Mouse (Mus musculus): ENCODE results near the gene Pycard. TPM values are rescaled to one million over a fixed set of nuclear protein-coding genes. Genes with fewer than 3 reads are reported as not detected.
A peak's percentile ranks its signal among the peaks of the same experiment; 100 is the strongest.
"Not testable (repeated sequence)": the region's sequence is repeated elsewhere in the genome, so short reads cannot be mapped to it uniquely, and the experiment has no call there.

Pycard gene
- 10 to 100 TPM; 10.3 to 10.9 TPM for total RNA-seq (2021)

- peak; percentile 36 for DNase-seq (ENCODE audit: low spot score)
- intact Hi-C loops (cut with DNase I), result no loop called here
Observed at GRCm38 (mm10) chr7:127993341-127993977, at the start of gene Pycard. Gene Pycard, minus strand, starts transcription at chr7:127993867.

- DNase-seq (ENCODE audit: low spot score); intact Hi-C loops (cut with DNase I): not testable (repeated sequence)
Observed at GRCm38 (mm10) chr7:128042161-128042820, 48.6 kb upstream of the Pycard start.

GRCm38 (mm10) chr7:128033616-128034015 is 39.9 kb upstream of the Pycard start:
- no peak for DNase-seq (ENCODE audit: low spot score)
- intact Hi-C loops (cut with DNase I), result no loop called here

GRCm38 (mm10) chr7:128032989-128033293 is 39.3 kb upstream of the Pycard start:
- intact Hi-C loops (cut with DNase I), result no loop called here
- no peak for DNase-seq (ENCODE audit: low spot score)

DNA sequence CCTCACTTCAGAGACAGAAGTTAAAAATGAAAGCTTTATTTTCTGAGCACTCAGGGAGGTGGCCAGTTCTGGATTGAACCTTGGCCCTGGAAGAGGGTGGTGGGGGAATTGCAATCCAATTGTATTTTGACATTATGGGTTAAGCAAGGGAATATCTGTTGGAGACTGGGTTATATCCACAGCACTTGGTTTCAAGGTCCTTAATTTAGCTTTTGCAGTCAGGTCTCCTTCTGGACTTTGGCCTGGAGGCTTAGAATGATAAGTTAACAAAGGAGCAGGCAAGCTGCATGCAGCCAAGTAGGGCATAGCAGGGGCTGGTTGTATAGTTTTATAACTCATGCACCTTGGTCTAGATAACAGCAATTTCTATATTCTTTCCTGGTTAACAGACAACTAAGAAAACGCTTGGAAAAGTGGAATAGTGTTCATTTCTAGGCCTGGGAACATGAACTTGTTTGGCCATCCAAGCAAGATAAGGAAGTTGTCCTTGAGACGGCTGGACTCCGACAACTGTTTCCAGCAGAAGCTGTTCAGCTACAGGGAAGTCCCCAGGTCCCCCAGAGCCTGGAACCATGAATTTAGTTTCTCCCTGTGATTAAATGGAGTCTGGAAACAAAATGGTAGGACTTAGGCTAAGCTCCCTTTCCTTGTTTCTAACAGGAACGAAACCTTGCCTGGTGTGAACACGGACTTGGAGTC is 38.8 kb upstream of the Pycard start:
- DNase-seq (ENCODE audit: low spot score), result no peak
- intact Hi-C loops (cut with DNase I), result no loop called here

DNA sequence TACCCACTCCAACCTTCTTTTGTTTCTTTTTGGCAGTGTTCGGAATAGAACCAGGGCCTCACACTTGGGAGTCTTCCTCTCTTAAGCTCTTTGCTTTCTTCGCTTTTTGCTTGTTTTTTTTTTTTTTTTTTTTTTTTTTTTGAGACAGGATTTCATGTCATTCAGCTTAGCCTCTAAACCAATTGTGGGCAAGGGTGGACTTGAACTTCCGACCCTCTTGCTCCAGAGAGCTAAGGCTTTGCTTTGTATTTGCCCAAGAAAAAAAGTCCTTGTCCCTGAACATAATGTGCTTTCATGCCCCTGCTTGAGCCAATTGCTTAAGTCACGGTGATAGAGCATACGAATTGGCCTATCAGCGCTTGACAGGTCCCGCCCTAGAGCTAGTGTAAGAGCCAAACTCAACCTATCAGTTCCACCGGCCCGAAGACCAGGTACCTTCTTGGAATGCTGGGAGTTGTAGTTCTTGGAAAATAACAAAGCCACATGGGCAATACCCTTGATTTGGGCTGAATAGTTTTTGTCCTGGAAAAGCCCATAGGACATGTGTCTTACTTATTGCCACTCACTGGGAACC is 37.8 kb upstream of the Pycard start:
- intact Hi-C loops (cut with DNase I), result no loop called here
- no peak for DNase-seq (ENCODE audit: low spot score)

GRCm38 (mm10) chr7:128025381-128025780 is 31.7 kb upstream of the Pycard start:
- intact Hi-C loops (cut with DNase I), result no loop called here
- no peak for DNase-seq (ENCODE audit: low spot score)

DNA sequence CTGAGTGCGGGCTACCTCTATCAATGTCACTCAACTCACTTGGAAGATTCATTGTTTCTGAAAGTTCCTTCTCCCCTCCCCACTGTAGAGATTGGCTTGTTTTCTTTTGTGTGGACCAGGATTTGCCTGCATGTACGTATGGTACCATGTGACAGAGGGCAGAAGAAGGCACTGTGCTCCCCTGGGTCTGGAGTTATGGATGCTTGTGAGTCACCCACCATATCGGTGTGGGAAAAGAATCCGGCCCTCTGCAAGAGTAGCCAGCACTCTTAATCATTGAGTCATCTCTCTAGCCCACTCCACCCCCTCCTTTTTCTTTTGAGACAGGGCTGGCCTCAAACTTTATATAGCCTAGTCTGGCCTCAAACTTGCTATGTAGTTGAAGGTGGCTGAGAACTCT is 31.3 kb upstream of the Pycard start:
- intact Hi-C loops (cut with DNase I), result no loop called here
- no peak for DNase-seq (ENCODE audit: low spot score)

DNA sequence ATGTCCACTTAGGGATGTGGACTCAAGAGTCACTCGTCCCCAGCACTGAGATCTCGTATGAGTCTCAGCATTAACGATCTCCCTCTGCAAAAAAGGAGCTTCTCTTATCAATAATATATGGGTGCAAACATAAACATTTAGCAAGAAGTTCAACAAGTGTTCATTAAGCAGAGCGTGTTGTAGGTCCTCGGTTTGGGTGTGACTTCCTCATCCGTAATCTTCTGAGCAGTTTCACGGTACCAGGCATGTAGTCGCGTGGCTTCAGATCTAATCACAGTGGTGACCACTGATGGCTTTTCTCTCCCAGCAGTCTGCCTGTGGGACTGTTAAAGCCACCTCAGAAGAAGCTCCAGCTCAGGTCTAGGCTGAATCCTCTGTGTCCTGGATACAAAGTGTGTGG is 30.7 kb upstream of the Pycard start:
- intact Hi-C loops (cut with DNase I), result no loop called here
- no peak for DNase-seq (ENCODE audit: low spot score)

- intact Hi-C loops (cut with DNase I), result no loop called here
- DNase-seq (ENCODE audit: low spot score), result no peak
Observed at GRCm38 (mm10) chr7:128023565-128023964, 29.9 kb upstream of the Pycard start.

- no peak for DNase-seq (ENCODE audit: low spot score)
- intact Hi-C loops (cut with DNase I), result no loop called here
Observed at GRCm38 (mm10) chr7:128022974-128023373, 29.3 kb upstream of the Pycard start.

- no peak for DNase-seq (ENCODE audit: low spot score)
- intact Hi-C loops (cut with DNase I), result no loop called here
Observed at GRCm38 (mm10) chr7:128019187-128019586, 25.5 kb upstream of the Pycard start.

GRCm38 (mm10) chr7:128018275-128018674 is 24.6 kb upstream of the Pycard start:
- intact Hi-C loops (cut with DNase I), result no loop called here
- DNase-seq (ENCODE audit: low spot score), result no peak

DNA sequence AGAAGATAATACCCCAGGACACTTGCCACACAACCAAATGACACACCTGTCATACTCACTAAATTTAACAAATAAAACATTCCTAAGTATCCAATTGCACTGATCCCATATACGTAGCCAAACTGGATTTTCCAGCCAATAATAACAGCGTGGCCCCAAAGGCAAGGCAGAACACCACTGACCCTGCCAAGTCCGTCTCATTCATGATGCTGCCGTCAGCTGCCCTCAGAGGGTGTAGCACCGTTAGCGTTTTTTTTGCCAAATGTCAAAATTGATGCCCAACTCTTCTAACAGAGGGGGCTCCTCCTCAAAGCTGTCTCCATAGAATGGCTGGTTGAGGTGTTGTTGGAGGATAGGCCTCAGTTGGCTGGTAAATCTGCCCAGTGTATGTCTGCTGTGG is 23.0 kb upstream of the Pycard start:
- intact Hi-C loops (cut with DNase I), result no loop called here
- no peak for DNase-seq (ENCODE audit: low spot score)

DNA sequence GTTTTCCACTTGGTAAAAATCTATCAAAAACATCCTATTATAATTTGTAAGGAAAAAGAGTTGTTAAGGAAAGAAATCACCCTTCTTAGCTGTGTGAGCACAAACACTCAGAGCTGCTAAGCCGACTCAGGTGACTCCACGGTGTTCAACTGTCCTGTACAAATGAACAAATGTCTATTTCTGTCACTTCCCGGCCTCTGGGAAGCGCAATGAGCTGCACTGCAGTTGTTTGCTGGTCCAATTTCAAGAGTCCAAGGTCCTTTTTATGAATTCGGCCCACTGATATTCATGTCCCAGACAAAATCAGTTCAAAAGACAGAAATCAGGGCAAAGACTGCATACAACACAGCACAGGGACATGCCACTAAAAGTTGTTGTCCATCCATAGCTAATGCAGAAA is 22.5 kb upstream of the Pycard start:
- intact Hi-C loops (cut with DNase I); DNase-seq (ENCODE audit: low spot score): not testable (repeated sequence)

DNA sequence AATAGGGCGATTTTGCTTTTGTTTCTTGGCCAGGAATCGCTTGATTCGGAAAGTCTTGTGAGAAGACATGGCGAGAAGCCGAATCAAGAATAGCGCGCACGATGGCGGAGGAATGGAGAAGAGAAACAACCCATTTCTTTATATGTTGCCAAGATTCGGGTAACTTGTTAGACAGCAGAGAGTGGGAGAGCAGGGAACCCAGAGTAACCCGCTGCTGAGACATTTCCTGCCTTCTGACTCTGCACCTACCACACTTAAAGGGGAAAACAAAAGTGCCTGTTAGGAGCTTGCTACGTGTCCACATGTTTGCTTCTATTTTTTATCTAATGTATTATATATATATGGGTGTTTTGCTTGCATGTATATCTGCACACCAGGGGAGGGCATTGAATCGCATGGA is 19.4 kb upstream of the Pycard start:
- intact Hi-C loops (cut with DNase I), result no loop called here
- DNase-seq (ENCODE audit: low spot score), result no peak

GRCm38 (mm10) chr7:128012136-128012780 is 18.6 kb upstream of the Pycard start:
- no peak for DNase-seq (ENCODE audit: low spot score)
- intact Hi-C loops (cut with DNase I), result no loop called here

GRCm38 (mm10) chr7:128009715-128010340 is 16.2 kb upstream of the Pycard start:
- DNase-seq (ENCODE audit: low spot score), result no peak
- intact Hi-C loops (cut with DNase I), result loop anchor here (5.0 kb wide), 1 partner anchor 197 kb away; the partner anchor contains the start of gene Cox6a2

DNA sequence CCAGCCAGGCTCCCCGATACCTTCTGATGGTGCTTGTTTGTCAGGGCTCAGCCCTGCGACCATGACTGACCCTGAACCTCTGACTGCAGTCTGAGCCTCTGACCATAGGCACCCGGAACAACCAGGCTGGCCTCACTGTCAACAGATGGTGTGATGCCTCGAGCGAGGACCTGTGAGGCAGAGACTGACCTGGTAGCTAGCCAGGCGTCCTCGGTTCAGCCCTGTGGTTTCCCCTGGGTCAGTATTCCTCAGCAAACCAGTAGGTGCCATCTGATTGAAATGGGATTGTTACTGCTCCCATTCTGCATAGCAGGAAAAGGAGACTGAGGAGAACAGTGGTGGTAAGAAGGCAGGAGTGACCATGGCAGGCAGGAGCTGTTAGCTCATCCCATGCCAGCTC is 12.5 kb upstream of the Pycard start:
- intact Hi-C loops (cut with DNase I), result loop anchor here (5.0 kb wide), 1 partner anchor 201 kb away; the partner anchor contains the start of gene Cox6a2
- no peak for DNase-seq (ENCODE audit: low spot score)

Measured in heart, postnatal 25 days (tissue).